Mouse (Mus musculus): Measurements from ENCODE around the gene Ccp110.

Gene Ccp110

DNA sequence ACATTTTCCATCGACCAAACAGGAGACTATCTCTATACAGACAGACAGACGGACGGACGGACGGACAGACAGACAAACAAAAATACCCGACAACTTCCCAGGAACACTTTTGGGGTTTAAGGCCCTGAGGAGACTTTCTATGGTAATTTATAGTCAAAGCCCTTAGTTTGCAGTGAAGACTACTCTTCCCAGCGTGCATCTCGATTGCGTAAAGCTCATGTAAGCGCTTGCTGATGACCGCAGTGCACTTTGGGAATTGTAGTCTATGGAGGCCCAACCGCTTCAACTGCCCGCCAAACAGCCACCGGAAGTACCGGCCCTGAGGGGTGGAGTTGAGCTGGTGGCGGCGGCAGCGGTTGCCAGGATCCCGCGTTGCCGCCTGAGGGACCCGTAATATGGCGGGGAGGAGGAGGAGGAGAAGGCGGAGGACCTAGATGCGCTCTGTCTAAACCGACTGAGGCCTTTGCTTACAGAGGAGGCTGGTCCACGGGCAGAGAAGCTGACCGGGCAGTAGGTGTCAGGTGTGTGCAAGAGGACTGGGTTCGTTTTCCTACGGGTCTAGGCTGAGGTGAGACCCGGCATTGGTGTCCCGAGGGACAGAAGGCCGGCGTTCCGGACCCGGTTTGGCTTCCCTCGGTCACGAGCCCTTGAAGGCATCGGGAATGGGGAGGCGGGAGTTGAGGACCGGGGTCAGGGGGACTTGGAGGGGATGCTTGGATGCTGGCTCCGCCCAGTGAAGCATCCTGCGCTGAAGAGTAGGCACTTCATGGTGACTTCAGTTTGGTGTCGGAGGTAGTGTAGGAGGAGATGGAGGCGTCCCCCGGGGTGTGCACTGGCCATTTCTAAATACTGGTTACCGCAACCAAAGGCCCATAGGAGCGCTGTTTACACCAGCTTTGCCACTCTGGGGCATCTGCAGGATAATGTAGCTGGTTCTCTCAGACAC, at the start of gene Ccp110:
TSS of gene Ccp110 (plus strand) at position 325 of the 946 bp plus-strand sequence.
- DNase-seq (ENCODE audit: low read depth, low spot score), result peak; percentile 98

DNA sequence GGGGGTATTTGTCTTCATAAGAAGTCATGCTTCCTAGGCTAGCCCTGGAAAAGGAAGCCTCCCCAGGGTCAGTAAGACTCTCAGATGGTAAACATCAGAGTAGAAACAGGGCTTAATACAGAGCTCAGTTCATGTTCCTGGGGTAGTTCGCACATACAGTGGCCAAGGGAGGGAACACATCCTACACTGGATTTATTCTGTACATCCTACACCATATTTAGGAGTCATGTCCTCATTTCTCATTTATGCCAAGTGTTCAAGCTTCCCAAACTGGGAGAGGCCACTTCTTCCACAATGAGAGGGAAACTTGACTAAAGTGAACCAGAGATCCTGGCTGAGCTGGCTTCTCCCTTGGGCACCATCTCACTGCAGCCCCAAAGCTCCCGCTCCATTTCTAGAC, 44.6 kb upstream of the Ccp110 start:
- DNase-seq (ENCODE audit: low read depth, low spot score), result no peak

DNA sequence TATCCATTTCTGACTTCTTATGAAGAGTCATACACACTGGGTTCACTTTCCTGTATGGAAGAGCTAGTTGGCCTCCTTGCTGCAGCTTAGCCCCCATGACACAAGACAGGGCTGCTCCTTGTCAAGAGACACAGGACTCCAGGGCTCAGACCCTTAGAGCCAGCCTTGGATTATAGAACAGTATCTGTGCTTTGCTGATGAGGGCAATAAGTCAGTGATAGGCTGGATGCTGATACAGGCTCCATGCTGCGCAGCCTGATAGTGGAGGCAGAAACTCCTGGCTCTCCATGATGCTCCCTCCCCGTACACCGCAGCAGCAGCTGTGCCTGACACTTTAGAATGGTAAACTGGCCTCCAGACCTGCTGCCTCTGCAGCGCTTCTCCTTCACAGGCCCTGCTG, 42.2 kb upstream of the Ccp110 start:
- DNase-seq (ENCODE audit: low read depth, low spot score), result no peak

DNA sequence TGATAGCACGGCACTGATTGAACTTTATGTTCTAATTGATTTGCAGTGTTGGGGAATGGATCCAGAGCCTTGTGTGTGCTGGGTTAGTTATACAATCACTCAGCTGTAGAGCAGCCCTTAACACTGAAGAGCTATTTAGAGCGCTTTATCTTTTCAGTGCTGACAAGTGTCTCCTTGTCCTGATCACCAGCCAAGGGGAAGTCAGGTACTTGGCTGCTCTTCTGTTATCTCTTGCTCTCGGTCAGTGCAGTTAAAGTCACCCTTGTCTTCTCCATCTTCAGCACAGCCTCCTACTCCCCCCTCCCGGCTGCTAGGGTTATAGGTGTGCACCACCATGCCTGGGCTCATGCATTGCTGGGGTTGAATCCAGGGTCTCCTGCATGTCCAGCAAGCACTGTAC, 35.5 kb upstream of the Ccp110 start:
- no peak for DNase-seq (ENCODE audit: low read depth, low spot score)

DNA sequence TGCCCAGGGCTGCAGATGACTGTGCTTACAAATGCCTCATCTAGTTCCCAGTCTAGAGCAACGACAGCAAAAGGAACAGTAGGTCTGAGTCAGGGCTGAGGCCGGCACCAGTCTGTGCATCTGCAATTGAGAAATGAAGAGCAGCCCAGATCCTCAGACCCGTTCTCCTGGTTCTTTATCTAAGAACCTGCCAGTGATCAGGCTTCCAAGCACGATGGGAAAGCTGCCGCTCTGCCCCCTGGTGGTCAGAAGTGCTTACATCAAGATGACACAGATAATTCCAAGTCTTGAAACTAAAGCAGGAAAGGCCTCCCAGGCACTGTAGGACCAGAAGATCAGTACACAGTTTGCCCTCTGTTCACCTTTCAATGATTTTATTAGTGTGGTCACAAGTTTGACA, 24.2 kb upstream of the Ccp110 start:
- DNase-seq (ENCODE audit: low read depth, low spot score), result peak; percentile 92

DNA sequence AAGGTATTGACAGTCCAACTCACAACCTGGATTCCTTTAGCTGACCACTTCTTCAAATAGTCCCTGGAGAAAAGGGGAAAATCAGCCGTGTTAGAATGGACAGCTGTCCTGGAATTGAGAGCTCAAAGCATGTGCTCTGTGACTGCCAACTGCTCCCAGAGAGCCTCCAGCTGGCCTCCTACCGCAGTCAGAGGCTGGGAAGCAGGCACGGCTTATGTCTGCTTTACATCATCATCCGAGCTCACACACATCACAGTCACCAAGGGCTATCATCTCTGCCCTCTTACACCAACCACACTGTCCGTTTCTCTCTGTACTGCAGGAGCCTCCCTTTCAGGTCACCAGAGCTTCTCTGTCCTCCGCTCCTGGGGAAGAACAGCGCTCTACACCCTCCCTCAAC, 23.3 kb upstream of the Ccp110 start:
- no peak for DNase-seq (ENCODE audit: low read depth, low spot score)

DNA sequence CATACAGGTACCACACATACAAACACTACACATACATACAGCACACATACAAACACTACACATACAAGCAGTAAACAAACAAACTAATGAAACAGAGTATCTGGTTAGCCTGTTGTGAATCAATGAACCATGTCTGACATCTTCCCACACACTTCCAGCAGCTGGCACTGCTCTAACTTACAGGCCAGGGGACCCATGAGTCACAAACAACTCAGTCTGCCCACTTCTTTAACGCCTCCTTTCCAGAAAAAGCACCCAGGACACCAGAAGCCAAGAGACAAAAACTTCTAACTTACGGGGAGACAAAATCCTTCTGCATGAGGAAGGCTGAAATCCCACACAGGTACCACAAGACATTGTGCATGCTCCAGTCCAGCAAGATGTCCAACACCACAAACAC, 21.1 kb upstream of the Ccp110 start:
- DNase-seq (ENCODE audit: low read depth, low spot score), result no peak

DNA sequence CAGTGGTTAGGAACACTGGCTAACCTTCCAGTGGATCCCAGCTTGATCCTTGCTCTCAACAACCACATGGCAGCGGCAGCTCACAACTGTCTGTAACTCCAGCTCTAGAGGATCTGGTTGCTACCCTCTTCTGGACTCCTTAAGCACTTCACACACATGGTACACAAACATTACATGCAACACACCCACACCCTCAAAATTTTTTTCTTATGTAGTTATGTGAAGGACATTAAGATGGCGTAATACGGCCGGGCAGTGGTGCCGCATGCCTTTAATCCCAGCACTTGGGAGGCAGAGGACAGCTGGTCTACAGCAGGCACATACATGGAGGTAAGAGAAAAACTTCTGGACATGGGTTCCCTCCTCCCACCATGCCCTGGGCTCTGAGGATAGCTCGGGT, 16.2 kb upstream of the Ccp110 start:
- DNase-seq (ENCODE audit: low read depth, low spot score), result no peak

DNA sequence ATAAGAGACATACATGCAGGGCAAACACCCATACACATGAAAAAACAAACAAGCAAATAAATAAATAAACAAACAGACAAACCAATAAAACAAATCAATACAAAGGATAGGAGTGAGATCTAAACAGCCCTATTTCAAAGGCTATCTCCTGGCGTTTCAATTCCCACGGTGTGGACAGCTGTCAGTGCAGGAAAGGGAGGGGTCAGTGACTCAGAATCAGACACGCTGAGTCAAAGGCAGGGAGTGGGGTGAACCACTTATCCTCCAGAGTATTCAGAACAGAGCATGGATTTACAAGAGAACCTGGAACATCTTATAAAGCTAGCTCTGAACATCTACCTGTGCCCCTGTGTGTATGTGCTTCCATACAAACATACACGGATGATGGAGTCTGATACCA, 15.2 kb upstream of the Ccp110 start:
- no peak for DNase-seq (ENCODE audit: low read depth, low spot score)

DNA sequence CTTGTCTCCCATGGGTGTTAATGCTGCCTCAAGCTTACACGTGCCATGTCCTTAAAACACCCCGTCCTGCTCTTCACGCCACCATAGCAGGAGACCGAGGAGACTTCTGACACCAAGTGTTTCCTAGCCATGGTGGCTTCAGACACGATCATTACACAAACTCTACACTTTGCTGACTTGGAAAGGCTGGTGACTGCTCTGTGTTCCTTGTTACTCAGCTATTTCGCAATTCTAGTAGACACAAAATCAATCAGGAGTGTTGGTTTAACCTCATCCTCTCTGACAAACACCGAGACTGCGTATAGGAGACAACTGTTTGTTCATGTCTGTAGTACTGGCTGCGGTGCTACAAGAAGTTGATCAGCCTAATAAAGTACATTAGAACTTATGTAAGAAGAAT, 13.5 kb upstream of the Ccp110 start:
- DNase-seq (ENCODE audit: low read depth, low spot score), result no peak

DNA sequence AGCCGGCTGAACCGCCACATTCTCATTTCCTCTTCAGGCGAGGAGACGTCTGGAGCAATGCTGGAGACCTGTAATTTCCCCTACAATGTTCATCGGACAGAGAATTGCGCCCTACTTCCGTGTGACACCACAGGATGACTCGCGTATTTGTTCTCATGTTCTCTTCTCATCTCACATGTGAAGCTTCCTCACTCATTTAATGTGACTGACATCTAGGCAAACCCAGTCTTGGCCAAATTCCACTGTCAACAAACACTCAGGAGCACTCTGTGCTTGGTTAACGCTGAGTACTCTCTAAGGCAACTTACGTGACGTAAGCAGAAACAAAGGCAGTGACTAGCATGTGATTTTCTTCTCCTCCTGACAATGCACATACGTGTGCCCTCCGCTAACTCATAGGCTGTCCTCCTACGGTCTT, 9.2 kb upstream of the Ccp110 start:
- no peak for DNase-seq (ENCODE audit: low read depth, low spot score)

DNA sequence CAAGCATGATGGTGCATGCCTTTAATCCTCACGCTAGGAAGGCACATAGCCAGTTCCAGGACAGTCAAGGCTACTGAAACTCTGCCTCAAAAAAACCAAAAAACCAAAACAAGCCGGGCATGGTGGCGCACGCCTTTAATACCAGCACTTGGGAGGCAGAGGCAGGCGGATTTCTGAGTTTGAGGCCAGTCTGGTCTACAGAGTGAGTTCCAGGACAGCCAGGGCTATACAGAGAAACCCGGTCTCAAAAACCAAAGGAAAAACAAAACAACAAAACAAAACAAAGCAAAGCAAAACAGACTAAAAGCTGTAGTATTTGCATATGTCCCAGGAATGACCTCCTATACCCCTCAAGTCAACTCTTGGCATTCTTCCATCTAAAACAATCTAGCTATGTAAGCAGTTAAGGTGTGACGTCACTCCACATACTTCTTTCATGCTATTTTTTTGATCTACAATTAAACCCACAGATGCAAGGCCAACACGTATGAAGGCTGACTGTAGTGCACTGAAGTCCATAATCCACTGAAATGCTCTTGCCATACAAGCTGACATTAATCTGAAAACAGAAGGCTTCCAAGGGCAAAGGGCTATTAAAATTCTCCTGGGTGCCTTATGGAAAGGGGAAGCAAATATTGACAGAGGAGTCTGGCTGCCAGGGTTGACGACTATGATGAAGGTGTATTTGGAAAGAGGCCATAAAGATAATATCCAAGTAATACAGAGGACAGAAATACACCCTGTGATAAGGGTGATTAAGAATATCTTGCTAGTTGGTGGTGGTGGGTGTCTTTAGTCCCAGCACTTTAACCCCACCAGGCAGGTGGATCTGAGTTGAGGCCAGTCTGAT, 8.1 kb upstream of the Ccp110 start:
- DNase-seq (ENCODE audit: low read depth, low spot score), result no peak

DNA sequence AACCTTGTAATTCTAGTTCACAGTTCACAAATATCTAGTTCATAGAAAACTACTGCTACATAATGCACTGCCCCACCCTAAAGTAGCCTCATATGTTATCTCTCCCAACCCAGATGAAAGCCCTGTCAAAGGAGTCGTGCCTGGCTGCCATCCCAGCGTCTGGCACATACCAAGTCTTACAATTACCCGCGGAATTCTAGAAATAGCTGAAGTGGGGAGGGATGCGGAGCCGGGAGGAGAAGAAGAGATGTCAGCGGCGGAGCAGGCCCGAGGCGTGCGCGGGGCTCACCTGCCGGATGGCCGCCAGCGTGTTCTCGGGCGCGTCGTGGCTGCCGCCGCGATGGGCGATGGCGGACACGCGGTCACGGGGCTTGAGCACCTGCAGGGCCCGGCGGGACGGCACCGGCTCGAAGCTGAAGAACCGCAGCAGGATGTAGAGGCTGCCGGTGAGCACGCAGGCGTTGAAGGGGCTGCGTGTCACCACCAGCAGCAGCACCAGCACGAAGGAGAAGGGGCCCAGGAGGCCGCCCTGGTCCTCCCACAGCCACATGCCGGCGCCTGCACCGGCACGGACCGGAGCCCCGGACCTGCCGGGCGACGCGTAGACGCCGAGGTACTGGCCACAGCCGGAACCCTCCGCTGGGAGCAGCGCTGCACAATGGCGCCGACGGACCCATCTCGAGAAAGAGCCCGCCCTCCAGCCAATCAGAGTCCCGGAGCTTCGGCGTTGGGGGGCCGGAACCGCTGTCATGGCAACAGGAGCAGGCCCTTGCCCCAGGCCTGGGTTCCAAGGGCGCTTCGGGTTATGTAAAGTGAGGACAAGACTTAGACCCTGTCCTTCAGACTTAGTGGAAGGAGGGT, 7.0 kb upstream of the Ccp110 start, which contains the start of gene Gde1:
TSS of gene Gde1 (minus strand) at position 678 of the 861 bp plus-strand sequence.
- DNase-seq (ENCODE audit: low read depth, low spot score), result peak; percentile 95

DNA sequence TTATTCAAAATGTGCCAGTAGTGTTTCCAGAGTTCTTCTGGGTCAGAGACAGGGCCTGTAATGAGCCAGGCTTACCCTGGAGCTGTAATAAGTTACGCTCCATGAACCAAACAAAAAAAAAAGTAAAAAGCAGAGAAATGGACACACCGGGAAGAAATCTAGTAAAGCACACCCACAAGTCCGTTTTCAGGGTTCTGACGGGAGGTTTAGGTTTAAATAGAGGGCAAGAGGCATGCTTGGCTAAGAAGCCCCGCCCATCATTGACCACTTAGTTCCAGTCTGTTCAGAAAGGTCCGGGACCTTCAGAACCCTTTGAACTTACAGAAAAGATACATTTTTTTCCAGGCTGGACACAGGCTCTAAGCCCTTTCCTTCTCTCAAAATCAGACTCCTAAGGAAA, 6.3 kb upstream of the Ccp110 start:
- peak; percentile 58 for DNase-seq (ENCODE audit: low read depth, low spot score)

DNA sequence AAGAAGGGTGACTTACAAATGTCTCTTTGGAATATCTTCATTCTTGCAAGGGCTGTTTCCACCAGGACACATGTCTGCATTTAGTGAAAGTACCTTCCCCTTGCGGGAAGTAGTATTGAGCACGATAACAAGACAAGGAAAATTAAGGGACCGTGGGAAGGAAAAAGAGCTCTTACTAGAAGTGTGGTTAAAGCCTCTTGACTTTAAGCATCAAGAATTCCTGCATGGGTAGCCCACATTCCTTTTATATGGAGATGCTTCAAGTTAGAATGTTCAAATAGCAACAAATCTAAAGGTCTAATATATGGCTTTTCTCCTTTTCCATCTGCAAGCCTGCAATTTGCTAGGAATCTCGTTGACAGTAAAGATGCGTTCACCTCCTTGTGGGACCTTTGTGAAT, 5.9 kb upstream of the Ccp110 start:
- no peak for DNase-seq (ENCODE audit: low read depth, low spot score)

DNA sequence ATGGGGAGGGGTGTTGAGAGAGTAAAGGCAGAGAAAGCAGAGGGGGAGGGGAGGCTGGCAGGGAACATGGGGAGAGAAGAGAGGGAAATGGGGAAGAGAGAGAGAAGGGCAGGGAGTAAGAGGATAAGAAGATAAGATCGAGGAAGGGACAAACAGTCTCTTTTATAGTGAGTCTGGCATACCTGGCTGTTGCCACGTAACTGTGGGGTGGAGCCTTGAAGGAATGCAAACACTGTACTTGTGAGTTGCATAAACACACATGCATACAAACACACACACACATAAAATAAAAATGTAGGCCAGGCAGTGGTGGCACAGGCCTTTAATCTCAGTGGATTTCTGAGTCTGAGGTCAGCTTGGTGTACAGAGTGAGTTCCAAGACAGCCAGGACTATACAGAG, 5.1 kb upstream of the Ccp110 start:
- DNase-seq (ENCODE audit: low read depth, low spot score), result no peak

DNA sequence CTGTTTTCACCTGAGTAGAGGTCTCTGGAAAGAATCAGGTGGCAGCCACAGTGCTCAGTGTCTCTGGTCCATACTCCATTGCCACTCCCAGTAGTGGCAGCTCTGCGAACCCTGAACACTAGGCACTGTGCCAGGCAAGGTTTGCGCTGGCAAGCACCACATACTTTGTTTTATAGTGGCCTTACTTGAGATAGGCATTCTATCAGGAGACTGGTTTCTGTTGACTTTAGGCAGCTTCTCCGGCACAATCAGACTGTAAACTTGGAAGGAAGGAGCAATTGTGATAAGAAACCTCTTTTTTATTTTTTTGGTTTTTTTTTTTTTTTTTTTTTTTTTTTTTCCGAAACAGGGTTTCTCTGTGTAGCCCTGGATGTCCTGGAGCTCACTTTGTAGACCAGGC, 4.3 kb upstream of the Ccp110 start:
- no peak for DNase-seq (ENCODE audit: low read depth, low spot score)

DNA sequence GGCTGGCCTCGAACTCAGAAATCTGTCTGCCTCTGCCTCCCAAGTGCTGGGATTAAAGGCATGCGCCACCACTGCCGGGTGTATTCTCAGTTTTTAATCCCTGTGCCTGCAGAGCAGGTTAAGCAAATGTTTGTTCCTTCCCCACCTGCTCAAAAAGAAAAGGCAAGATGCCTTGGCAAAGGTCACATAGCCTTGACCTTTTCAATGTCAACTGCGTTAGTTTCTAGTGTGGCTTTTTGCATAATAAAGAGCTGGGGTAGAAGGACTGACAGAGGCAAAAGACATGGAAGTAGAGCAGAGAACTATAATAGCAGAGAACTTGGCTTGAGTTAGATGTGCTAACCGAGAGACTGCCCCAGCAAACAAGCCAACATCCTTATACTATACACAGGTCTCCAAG, 1.6 kb upstream of the Ccp110 start:
- no peak for DNase-seq (ENCODE audit: low read depth, low spot score)

DNA sequence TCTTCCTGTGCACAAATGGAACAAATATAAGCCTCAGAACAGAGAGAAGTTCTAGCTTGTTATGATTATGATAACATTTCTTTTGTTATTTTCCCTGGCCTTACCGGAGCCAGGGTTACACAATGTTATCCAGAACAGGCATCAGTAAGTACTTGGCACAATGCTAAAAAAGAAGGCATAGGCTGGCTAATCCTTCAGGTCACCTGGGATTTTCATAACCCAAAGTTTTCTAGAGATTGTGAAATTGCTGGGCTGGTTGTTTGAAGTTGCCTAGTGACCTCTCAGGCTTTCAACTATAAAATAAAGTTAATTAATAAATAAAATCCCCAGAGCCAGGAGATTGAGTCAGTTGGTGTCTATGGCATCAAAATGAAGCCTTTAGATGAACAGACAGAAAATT, 2.5 kb downstream of the Ccp110 start:
- DNase-seq (ENCODE audit: low read depth, low spot score), result no peak

DNA sequence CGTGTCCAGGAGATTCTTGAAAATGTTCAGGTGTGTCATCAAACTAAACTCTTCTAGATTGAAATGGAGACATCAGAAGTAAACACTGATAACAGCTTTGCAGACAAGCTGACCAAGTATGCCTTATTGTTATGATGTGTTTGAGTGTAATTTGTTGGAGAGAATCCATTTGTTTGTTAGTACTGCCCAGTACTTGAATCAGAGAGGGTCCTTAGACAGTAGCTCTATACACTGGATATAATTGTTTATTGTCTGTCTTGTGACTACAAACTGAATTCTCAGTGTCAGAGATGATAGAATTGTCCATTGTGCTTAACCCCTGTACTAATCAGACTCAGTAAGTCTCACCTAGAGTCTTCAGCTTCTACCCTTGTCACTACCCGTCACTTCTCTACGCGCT, 5.7 kb downstream of the Ccp110 start:
- DNase-seq (ENCODE audit: low read depth, low spot score), result no peak

DNA sequence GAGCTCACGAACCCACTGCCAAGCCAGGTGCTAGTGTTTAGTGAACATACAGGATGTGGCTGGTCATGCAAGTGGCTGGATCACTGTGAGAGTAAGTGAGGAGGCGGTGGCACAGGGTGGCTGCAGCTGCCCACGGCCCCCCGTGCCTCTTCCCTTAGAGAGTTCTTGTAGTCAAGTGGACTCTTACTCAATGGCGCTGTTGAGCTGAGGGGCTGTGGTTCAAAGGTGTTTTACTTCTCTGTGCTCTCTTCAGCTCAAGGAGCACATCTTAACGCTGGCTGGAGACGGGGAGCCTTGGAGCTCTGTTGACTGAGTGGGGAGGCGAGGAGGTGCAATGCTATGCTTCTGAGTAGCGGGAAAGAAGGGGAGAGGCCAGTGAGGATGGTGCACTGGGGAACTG, 11.6 kb downstream of the Ccp110 start:
- no peak for DNase-seq (ENCODE audit: low read depth, low spot score)

DNA sequence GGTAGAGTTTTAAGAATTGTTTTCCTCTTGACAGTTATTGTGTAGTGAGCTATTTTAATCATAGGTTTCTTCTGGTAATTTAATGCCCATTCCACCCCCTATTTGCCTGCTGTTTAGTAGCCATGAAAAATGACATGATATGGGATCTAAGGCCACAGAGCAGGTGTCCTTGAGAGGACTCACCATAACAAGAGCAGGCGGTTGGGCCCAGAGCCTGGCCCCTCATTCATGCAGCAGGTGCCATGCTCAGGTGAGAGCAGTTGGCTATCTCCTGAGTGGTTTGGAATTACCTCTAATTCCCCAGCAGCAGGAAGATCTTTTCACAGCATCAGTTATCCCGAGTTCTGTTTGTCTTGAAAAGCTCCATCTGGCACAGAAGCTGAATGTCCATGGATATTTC, 13.1 kb downstream of the Ccp110 start:
- DNase-seq (ENCODE audit: low read depth, low spot score), result no peak

Data from ZHBTc4 (cell line).